Mouse (Mus musculus): Measurements from ENCODE around the gene Zc3h13. TPM values are rescaled to one million over a fixed set of nuclear protein-coding genes. Genes with fewer than 3 reads are reported as not detected.

Gene Zc3h13
- total and polyA plus RNA-seq, 3 experiments, result 17.7 to 38.5 (median 18.8) TPM

GRCm38 (mm10) chr14:75238054-75238692, 46.0 kb upstream of the Zc3h13 start:
- H3K36me3 ChIP-seq (replicated peaks in 1 of 2; ENCODE audit: control insufficient read depth in 1 of 2, insufficient read depth in 1 of 2, low read length in 1 of 2), result no peaks in the 10 kb centered on the region
- dilution Hi-C loops (cut with MboI; ENCODE audit: extremely low pct_ligation_motif_present, extremely low pct_unique_long_range_greater_than_20kb, low sequenced_read_pairs), result no loop called here
- DNase-seq (ENCODE audit: extremely low read depth), result no peak
- no peak overlapping the region for H3K9ac ChIP-seq (ENCODE audit: insufficient read depth, low read depth)
- H3K4me2 ChIP-seq (ENCODE audit: insufficient read depth, low read depth, poor library complexity, severe bottlenecking), result no peak overlapping the region
- H3K4me1 ChIP-seq (ENCODE audit: control insufficient read depth in 1 of 2, insufficient read depth in 2 of 2), result peaks cover 0 to 21% of the 10 kb centered on the region in 2 experiments; a peak in 2 of 4 replicates
- TF ChIP-seq KAT2A (IDR thresholded peaks at IDR 0.05; ENCODE audit: insufficient replicate concordance, low read length) (no peak), RCOR1 (conservative IDR thresholded peaks at IDR 0.05; ENCODE audit: low read depth, low read length) (no peak), RAD21 (IDR thresholded peaks at IDR 0.05; ENCODE audit: low read depth, low read length) (no peak), NELFE (IDR thresholded peaks at IDR 0.05; ENCODE audit: low read depth, low read length) (no peak), POLR2AphosphoS2 (IDR thresholded peaks at IDR 0.05; ENCODE audit: low read depth, low read length) (no peak), MXI1 (IDR thresholded peaks at IDR 0.05; ENCODE audit: low read depth, low read length) (no peak), MYC (IDR thresholded peaks at IDR 0.05; ENCODE audit: low read depth, low read length) (no peak), TBP (conservative IDR thresholded peaks at IDR 0.05; ENCODE audit: low read depth, low read length) (no peak), ZKSCAN1 (IDR thresholded peaks at IDR 0.05; ENCODE audit: borderline replicate concordance, low read depth, low read length) (no peak), MAX (IDR thresholded peaks at IDR 0.05; ENCODE audit: low read length) (no peak), MAFK (IDR thresholded peaks at IDR 0.05; ENCODE audit: insufficient replicate concordance, low read length) (no peak), MAZ (IDR thresholded peaks at IDR 0.05; ENCODE audit: low read depth, low read length) (no peak), HCFC1 (IDR thresholded peaks at IDR 0.05; ENCODE audit: low read depth, low read length) (no peak), IRF4 (IDR thresholded peaks at IDR 0.05; ENCODE audit: low read depth, low read length) (no peak)
- no peaks in the 10 kb centered on the region for H3K27me3 ChIP-seq (replicated peaks)
- H3K9me3 ChIP-seq (replicated peaks; ENCODE audit: low read length), result no peaks in the 10 kb centered on the region
- H3K79me2 ChIP-seq (replicated peaks; ENCODE audit: control insufficient read depth, extremely low read depth, insufficient read depth, poor library complexity, severe bottlenecking), result no peaks in the 10 kb centered on the region
- no peak overlapping the region for H3K4me3 ChIP-seq (replicated peaks in 1 of 3; ENCODE audit: low read depth in 2 of 3, low read length in 2 of 3, poor library complexity in 1 of 3)
- H3K27ac ChIP-seq (ENCODE audit: insufficient read depth, low read depth), result no peak overlapping the region
- in situ Hi-C loops (cut with MboI; ENCODE audit: low pct_ligation_motif_present, low pct_unique_long_range_greater_than_20kb, low sequenced_read_pairs), result no loop called here

GRCm38 (mm10) chr14:75242087-75242486, 42.1 kb upstream of the Zc3h13 start, which contains the start of gene Cpb2:
Cpb2 (plus strand) TSS chr14:75242287.
- TF ChIP-seq RCOR1 (conservative IDR thresholded peaks at IDR 0.05; ENCODE audit: low read depth, low read length), result no peak
- TF ChIP-seq SMC3 (IDR thresholded peaks at IDR 0.05; ENCODE audit: low read depth, low read length), result no peak
- TF ChIP-seq POLR2AphosphoS2 (IDR thresholded peaks at IDR 0.05; ENCODE audit: low read depth, low read length), result no peak
- TF ChIP-seq PAX5 (IDR thresholded peaks at IDR 0.05; ENCODE audit: low read length), result no peak
- TF ChIP-seq HCFC1 (IDR thresholded peaks at IDR 0.05; ENCODE audit: low read depth, low read length), result no peak
- TF ChIP-seq RAD21 (IDR thresholded peaks at IDR 0.05; ENCODE audit: low read depth, low read length), result no peak
- Histone ChIP-seq H3K9ac (ENCODE audit: insufficient read depth, low read depth) (no peak within 1 kb of the TSS), H3K9me3 (replicated peaks; ENCODE audit: low read length) (no peaks in the 10 kb centered on the region), H3K4me3 (replicated peaks in 1 of 3; ENCODE audit: low read depth in 2 of 3, low read length in 2 of 3, poor library complexity in 1 of 3) (no peak within 1 kb of the TSS), H3K4me2 (ENCODE audit: insufficient read depth, low read depth, poor library complexity, severe bottlenecking) (no peak within 1 kb of the TSS), H3K79me2 (replicated peaks; ENCODE audit: control insufficient read depth, extremely low read depth, insufficient read depth, poor library complexity, severe bottlenecking) (no peaks in the 10 kb centered on the region), H3K27ac (ENCODE audit: insufficient read depth, low read depth) (no peak within 1 kb of the TSS), H3K4me1 (ENCODE audit: control insufficient read depth in 1 of 2, insufficient read depth in 2 of 2) (peaks cover 0 to 21% of the 10 kb centered on the region in 2 experiments; a peak in 2 of 4 replicates), H3K36me3 (replicated peaks in 1 of 2; ENCODE audit: control insufficient read depth in 1 of 2, insufficient read depth in 1 of 2, low read length in 1 of 2) (no peaks in the 10 kb centered on the region), H3K27me3 (replicated peaks) (no peaks in the 10 kb centered on the region)
- DNase-seq (ENCODE audit: extremely low read depth), result no peak
- dilution Hi-C loops (cut with MboI; ENCODE audit: extremely low pct_ligation_motif_present, extremely low pct_unique_long_range_greater_than_20kb, low sequenced_read_pairs) (no loop called here), in situ Hi-C loops (cut with MboI; ENCODE audit: low pct_ligation_motif_present, low pct_unique_long_range_greater_than_20kb, low sequenced_read_pairs) (no loop called here)
